Mouse (Mus musculus) kidney, adult 2 months (tissue): ENCODE data around the gene Wdr20. TPM values are rescaled to one million over a fixed set of nuclear protein-coding genes. Genes with fewer than 3 reads are reported as not detected.
A peak's percentile ranks its signal among the peaks of the same experiment; 100 is the strongest.

Experiments used
- DNase-seq: peaks from one replicate; pipeline ENCODE4 v3.0.0; 2021
- H3K27ac ChIP-seq: fragments of 200-500 bp; 2 replicates; pipeline ENCODE4 v1.5.1; 2012; ENCODE audit warnings: low read depth, low read length, control low read depth, inconsistent platforms; ENCODE audit not compliant: insufficient read depth
- H3K27me3 ChIP-seq: fragments of 200-500 bp; replicated peaks from 2 replicates; pipeline ENCODE4 v1.6.1; 2012; ENCODE audit warnings: mild to moderate bottlenecking, moderate library complexity, low read length, inconsistent platforms; ENCODE audit not compliant: control insufficient read depth, insufficient read depth
- H3K36me3 ChIP-seq: fragments of 200-500 bp; 2 replicates; pipeline ENCODE4 v1.6.1; 2012; ENCODE audit warnings: mild to moderate bottlenecking, moderate library complexity, low read length, inconsistent platforms; ENCODE audit not compliant: control insufficient read depth, insufficient read depth
- H3K4me1 ChIP-seq: fragments of 200-500 bp; 2 replicates; pipeline ENCODE4 v1.6.1; 2011; ENCODE audit warnings: low read length; ENCODE audit not compliant: control insufficient read depth, insufficient read depth
- H3K4me3 ChIP-seq: fragments of 200-500 bp; 2 replicates; pipeline ENCODE4 v1.5.1; 2011; ENCODE audit warnings: mild to moderate bottlenecking, low read depth, low read length, control low read depth; ENCODE audit not compliant: insufficient read depth
- CTCF ChIP-seq: fragments of 200-500 bp; conservative IDR thresholded peaks from 2 replicates; pipeline ENCODE4 v1.5.1; 2011; ENCODE audit warnings: low read depth, mild to moderate bottlenecking, control low read depth, low read length, moderate library complexity, mixed read lengths; ENCODE audit not compliant: insufficient read depth, insufficient read length
- POLR2A ChIP-seq: fragments of 200-500 bp; IDR thresholded peaks from one replicate; pipeline ENCODE4 v1.6.1; 2011; ENCODE audit warnings: low read depth, low read length, control low read depth
- WGBS: fragments of 180-500 bp; shearing (Covaris S2); methylation state at CpG from one replicate; pipeline ENCODE4 v1.1.7; 2018; 5-methylcytosine and 5-hydroxymethylcytosine counted together
- polyA plus RNA-seq: library from polyadenylated mRNA; depleted of rRNA; stranded (reverse); fragments of >200 nt; gene quantifications from 2 replicates; pipeline ENCODE4 v1.2.3, GENCODE M21; 2012

The Wdr20 gene
- polyA plus RNA-seq, 1 experiment = 24.0 TPM

GRCm38 (mm10) chr12:110804261-110804660 is 66.5 kb downstream of the Wdr20 start:
- Histone ChIP-seq H3K36me3 (no peaks in the 10 kb centered on the region), H3K4me3 (no peak overlapping the region), H3K27me3 (no peaks in the 10 kb centered on the region), H3K27ac (no peak overlapping the region), H3K4me1 (no peaks in the 10 kb centered on the region)
- DNase-seq = peak; percentile 32
- TF ChIP-seq CTCF = no peak
- TF ChIP-seq POLR2A = no peak
- WGBS = 26% methylated on average over 10 of the region's 10 CpGs

- Histone ChIP-seq H3K4me3 (no peak overlapping the region), H3K27me3 (no peaks in the 10 kb centered on the region), H3K27ac (no peak overlapping the region), H3K4me1 (no peaks in the 10 kb centered on the region), H3K36me3 (no peaks in the 10 kb centered on the region)
- TF ChIP-seq POLR2A (no peak), CTCF (peak; percentile 65)
- DNase-seq = peak; percentile 47
- WGBS = 77% methylated on average over 3 of the region's 3 CpGs
These were observed 68.7 kb downstream of the Wdr20 start for GRCm38 (mm10) chr12:110806301-110806970.

- no peaks in the 10 kb centered on the region for H3K27me3 ChIP-seq
- 61% methylated on average over 10 of the region's 10 CpGs for WGBS
- no peak overlapping the region for H3K27ac ChIP-seq
- no peak overlapping the region for H3K4me3 ChIP-seq
- no peak for DNase-seq
- H3K4me1 ChIP-seq = no peaks in the 10 kb centered on the region
- TF ChIP-seq CTCF (no peak), POLR2A (no peak)
- no peaks in the 10 kb centered on the region for H3K36me3 ChIP-seq
These were observed 70.7 kb downstream of the Wdr20 start for GRCm38 (mm10) chr12:110808430-110808829.

GRCm38 (mm10) chr12:110808848-110809247 is 71.1 kb downstream of the Wdr20 start:
- DNase-seq = no peak
- H3K4me3 ChIP-seq = no peak overlapping the region
- no peaks in the 10 kb centered on the region for H3K4me1 ChIP-seq
- H3K27me3 ChIP-seq = no peaks in the 10 kb centered on the region
- no peak overlapping the region for H3K27ac ChIP-seq
- no peak for TF ChIP-seq POLR2A
- TF ChIP-seq CTCF = no peak
- 54% methylated on average over 5 of the region's 5 CpGs for WGBS
- no peaks in the 10 kb centered on the region for H3K36me3 ChIP-seq

GRCm38 (mm10) chr12:110813132-110813531 is 75.4 kb downstream of the Wdr20 start:
- no peaks in the 10 kb centered on the region for H3K4me1 ChIP-seq
- no peak overlapping the region for H3K4me3 ChIP-seq
- no peak overlapping the region for H3K27ac ChIP-seq
- H3K36me3 ChIP-seq = no peaks in the 10 kb centered on the region
- TF ChIP-seq POLR2A (no peak), CTCF (no peak)
- DNase-seq = no peak
- WGBS = 87% methylated on average over 9 of the region's 9 CpGs
- no peaks in the 10 kb centered on the region for H3K27me3 ChIP-seq

DNA sequence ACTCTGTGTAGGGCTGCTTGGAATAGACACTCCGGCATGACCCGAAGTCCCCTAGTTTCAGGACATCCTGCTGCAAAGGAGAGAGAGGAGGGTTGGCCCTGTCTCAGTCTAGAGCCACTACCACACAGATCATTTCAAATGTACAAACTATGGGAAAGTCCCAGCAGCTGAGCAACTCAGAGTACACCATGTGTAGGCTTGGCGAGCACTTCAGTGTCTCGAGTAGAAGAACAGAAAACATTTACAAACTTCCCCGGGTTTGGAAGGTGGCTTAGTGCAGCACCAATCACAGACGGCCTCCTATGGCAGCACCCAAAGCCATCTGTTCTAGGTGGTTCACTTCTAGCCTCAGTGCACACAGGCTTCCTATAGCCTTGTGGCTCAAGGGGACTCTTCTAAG is 75.9 kb downstream of the Wdr20 start:
- H3K27me3 ChIP-seq = no peaks in the 10 kb centered on the region
- TF ChIP-seq POLR2A (no peak), CTCF (no peak)
- H3K4me1 ChIP-seq = no peaks in the 10 kb centered on the region
- H3K4me3 ChIP-seq = no peak overlapping the region
- no peaks in the 10 kb centered on the region for H3K36me3 ChIP-seq
- DNase-seq = no peak
- WGBS = 95% methylated on average over 6 of the region's 6 CpGs
- no peak overlapping the region for H3K27ac ChIP-seq

DNA sequence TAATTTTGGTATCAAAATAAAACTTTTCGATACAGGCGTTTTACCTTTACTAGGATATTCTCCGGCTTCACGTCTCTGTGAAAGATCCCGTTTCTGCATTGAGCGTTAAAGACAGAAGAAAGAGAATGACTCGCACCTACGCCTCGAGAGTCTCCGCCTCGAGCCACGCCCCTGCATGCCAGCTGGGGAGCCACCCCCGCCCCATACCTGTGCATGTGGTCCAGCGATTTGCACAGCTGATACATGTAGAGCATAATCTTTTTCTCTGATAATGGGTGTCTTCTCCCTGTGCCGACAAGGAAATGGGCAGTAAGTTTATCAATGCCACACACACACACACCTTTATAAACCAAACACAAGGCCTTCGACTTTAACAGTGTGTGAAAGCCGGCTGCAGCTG is 77.2 kb downstream of the Wdr20 start:
- 79% methylated on average over 17 of the region's 17 CpGs for WGBS
- Histone ChIP-seq H3K4me3 (no peak overlapping the region), H3K27ac (no peak overlapping the region), H3K27me3 (no peaks in the 10 kb centered on the region), H3K36me3 (no peaks in the 10 kb centered on the region), H3K4me1 (no peaks in the 10 kb centered on the region)
- DNase-seq = no peak
- TF ChIP-seq CTCF = no peak
- TF ChIP-seq POLR2A = no peak

DNA sequence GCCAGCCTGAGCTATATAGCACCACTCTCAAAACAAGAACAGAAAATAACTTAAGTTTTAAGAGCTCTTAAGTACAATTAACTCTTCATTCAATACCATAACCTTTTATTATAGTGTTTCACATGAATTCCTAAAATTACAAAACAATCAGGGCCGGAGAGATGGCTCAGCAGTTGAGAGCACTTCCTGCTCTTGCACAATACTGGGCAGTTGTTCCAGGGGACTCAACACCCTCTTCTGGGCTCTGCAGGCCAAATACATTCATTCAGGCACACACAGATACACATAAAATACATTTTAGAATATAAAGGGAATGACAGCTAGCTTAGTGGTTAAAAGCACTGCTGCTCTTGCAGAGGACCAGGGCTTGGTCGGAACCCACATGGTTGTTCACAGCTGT is 79.1 kb downstream of the Wdr20 start:
- H3K4me3 ChIP-seq = no peak overlapping the region
- H3K4me1 ChIP-seq = no peaks in the 10 kb centered on the region
- TF ChIP-seq POLR2A = no peak
- no peaks in the 10 kb centered on the region for H3K27me3 ChIP-seq
- DNase-seq = no peak
- 81% methylated on average over 2 of the region's 2 CpGs for WGBS
- H3K27ac ChIP-seq = no peak overlapping the region
- no peaks in the 10 kb centered on the region for H3K36me3 ChIP-seq
